Mouse (Mus musculus) C2C12 (cell line): ENCODE results near the gene Fam114a1.

Experiments used
- CTCF ChIP-seq: IDR thresholded peaks from one replicate; pipeline ENCODE4 v1.5.1; 2011; ENCODE audit not compliant: control insufficient read depth, insufficient read depth, insufficient read length
- MYOG ChIP-seq: IDR thresholded peaks from one replicate; pipeline ENCODE4 v1.6.1; 2011; ENCODE audit not compliant: control insufficient read depth, insufficient read length; ENCODE audit errors: extremely low read depth

DNA sequence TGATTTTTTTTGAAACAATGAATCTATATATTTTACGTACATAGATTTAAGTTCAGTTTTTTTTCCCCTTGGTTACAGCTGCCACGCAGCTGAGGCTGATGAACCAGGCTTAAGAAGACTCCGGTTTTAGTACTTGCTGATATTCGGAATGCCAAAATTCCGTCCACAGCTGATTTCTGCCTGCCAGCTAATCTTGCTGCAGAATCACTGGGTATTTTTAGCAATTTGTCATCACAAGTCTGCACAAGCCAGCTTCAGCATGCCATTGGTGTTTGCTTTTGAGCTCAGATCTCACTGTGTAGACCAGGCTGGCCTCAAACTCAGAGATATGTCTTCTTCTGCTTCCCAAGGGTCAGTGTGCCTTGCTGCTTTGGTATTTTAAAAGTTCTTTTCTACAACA, 18.4 kb upstream of the Fam114a1 start:
- TF ChIP-seq MYOG: no peak
- TF ChIP-seq CTCF: no peak
